20 mouse cellular contexts compared by ENCODE assay signal in the genomic region with DNA sequence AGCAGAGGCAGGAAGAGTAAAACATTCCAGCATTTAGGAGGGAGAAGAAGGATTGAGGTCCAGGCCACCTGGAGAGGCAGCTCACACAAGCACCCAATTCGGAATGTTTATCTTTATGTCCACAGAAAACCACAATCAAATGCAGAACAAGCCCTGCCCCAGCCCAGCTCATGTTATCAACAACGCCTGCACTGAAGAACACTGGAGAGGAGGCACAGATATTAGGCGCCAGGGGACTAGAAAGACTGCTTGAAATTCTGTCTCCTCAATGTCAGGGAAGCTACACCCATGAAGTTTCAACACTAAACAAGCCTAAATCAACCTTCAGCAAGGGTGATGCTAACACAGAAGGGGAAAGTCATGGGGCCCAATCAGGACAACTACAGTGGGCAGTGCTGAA. TPM values are rescaled to one million over a fixed set of nuclear protein-coding genes. Genes with fewer than 3 reads are reported as not detected.
DNase-seq lines count a peak whose midpoint lies in the region; ATAC-seq and TF ChIP-seq lines count a peak whose summit lies in the region.
"Had no signal": no experiment of that assay in that cellular context is flagged by ENCODE, and none has a peak within 500 bp of the region (broad histone marks: within the 10 kb centered on the region; RNA-seq: fewer than 3 reads in every experiment).

No protein-coding gene starts in this region.

- H3K36me3 ChIP-seq in stomach, embryonic 15.5 days: peaks cover 12% of the 10 kb centered on the region; the same call in 1 of the 2 replicates
- H3K36me3 ChIP-seq in stomach, postnatal 0 days (ENCODE audit: control insufficient read depth, insufficient read depth, low read length): no peaks in the 10 kb centered on the region
- H3K36me3 ChIP-seq in liver, embryonic 13.5 days: peaks cover 64% of the 10 kb centered on the region
- peaks cover 71% of the 10 kb centered on the region for H3K36me3 ChIP-seq in limb, embryonic 10.5 days
- H3K36me3 ChIP-seq: neural tube, embryonic 13.5 days had no signal

- H3K9ac ChIP-seq in stomach, embryonic 15.5 days: no peak overlapping the region
- H3K9ac ChIP-seq in stomach, postnatal 0 days (ENCODE audit: low read length): no peak overlapping the region
- peak overlapping the region; percentile 92 for H3K9ac ChIP-seq in liver, embryonic 13.5 days
- H3K9ac ChIP-seq: limb, embryonic 13.5 days; neural tube, embryonic 13.5 days had no signal

- no peak for TF ChIP-seq EP300 in stomach, postnatal 0 days (optimal IDR thresholded peaks at IDR 0.05)

- H3K27ac ChIP-seq in stomach, embryonic 15.5 days: no peak overlapping the region
- H3K27ac ChIP-seq in stomach, postnatal 0 days (replicated peaks): no peak overlapping the region
- H3K27ac ChIP-seq in liver, embryonic 13.5 days: peak overlapping the region; percentile 91
- no peak overlapping the region for H3K27ac ChIP-seq in layer of hippocampus, adult 2 months
- no peak overlapping the region for H3K27ac ChIP-seq in limb, embryonic 10.5 days
- H3K27ac ChIP-seq: limb, embryonic 13.5 days; neural tube, embryonic 13.5 days had no signal

- no peak for DNase-seq in stomach, postnatal 0 days (ENCODE audit: low spot score)
- peak; percentile 78 for DNase-seq in c-Kit-positive CD71-positive TER-119-positive erythroid progenitor cells, embryonic 14.5 days (ENCODE audit: low spot score)
- peak; percentile 72 for DNase-seq in liver, embryonic 13.5 days
- DNase-seq in layer of hippocampus, adult 2 months (ENCODE audit: low spot score in 2 of 2): no peak
- DNase-seq in kidney, adult 11 months: no peak
- DNase-seq in limb, embryonic 10.5 days (ENCODE audit: low spot score): no peak
- DNase-seq in adipocyte (ENCODE audit: low spot score): no peak
- DNase-seq: adrenal gland, postnatal 10 days; cerebellum, adult 9-10 months; gastrocnemius, postnatal 36 days; heart, postnatal 4 days; kidney, postnatal 10 days; right cerebral cortex, postnatal 14 days had no signal

- no peak overlapping the region for H3K4me2 ChIP-seq in stomach, embryonic 15.5 days
- no peak overlapping the region for H3K4me2 ChIP-seq in stomach, postnatal 0 days (replicated peaks; ENCODE audit: low read depth)
- H3K4me2 ChIP-seq in liver, embryonic 13.5 days: peak overlapping the region; percentile 81
- H3K4me2 ChIP-seq: limb, embryonic 13.5 days; neural tube, embryonic 13.5 days had no signal

- WGBS in stomach, embryonic 15.5 days: 57% methylated on average over 3 of the region's 3 CpGs
- WGBS in stomach, postnatal 0 days: 70% methylated on average over 3 of the region's 3 CpGs
- 22% methylated on average over 3 of the region's 3 CpGs for WGBS in liver, embryonic 13.5 days (ENCODE audit: insufficient replicate concordance)
- WGBS in limb, embryonic 10.5 days: 89% methylated on average over 3 of the region's 3 CpGs

- no peaks in the 10 kb centered on the region for H3K9me3 ChIP-seq in stomach, embryonic 15.5 days
- no peaks in the 10 kb centered on the region for H3K9me3 ChIP-seq in stomach, postnatal 0 days (ENCODE audit: control insufficient read depth, low read length)
- no peaks in the 10 kb centered on the region for H3K9me3 ChIP-seq in liver, embryonic 13.5 days (replicated peaks)
- H3K9me3 ChIP-seq in limb, embryonic 10.5 days (replicated peaks): no peaks in the 10 kb centered on the region
- H3K9me3 ChIP-seq: limb, embryonic 13.5 days; megakaryocyte, embryonic 14.5 days; neural tube, embryonic 13.5 days had no signal

- TF ChIP-seq CTCF in stomach, postnatal 0 days (IDR thresholded peaks at IDR 0.05; ENCODE audit: low read depth): no peak
- no peak for TF ChIP-seq CTCF in layer of hippocampus, adult 2 months (conservative IDR thresholded peaks at IDR 0.05)

- no peaks in the 10 kb centered on the region for H3K27me3 ChIP-seq in stomach, embryonic 15.5 days (replicated peaks)
- H3K27me3 ChIP-seq in stomach, postnatal 0 days (ENCODE audit: control insufficient read depth, insufficient read depth, low read length): no peaks in the 10 kb centered on the region
- no peaks in the 10 kb centered on the region for H3K27me3 ChIP-seq in liver, embryonic 13.5 days
- no peaks in the 10 kb centered on the region for H3K27me3 ChIP-seq in limb, embryonic 10.5 days (ENCODE audit: low read depth, poor library complexity, severe bottlenecking)
- H3K27me3 ChIP-seq: limb, embryonic 13.5 days; megakaryocyte, embryonic 14.5 days; neural tube, embryonic 13.5 days had no signal

- H3K4me1 ChIP-seq in stomach, embryonic 15.5 days: peaks cover 3% of the 10 kb centered on the region
- H3K4me1 ChIP-seq in stomach, postnatal 0 days (replicated peaks; ENCODE audit: control insufficient read depth, insufficient read depth): 0 out of 2 replicates have a peak, but pooled peaks cover 4% of the 10 kb centered on the region
- peaks cover 78% of the 10 kb centered on the region for H3K4me1 ChIP-seq in liver, embryonic 13.5 days (replicated peaks)
- H3K4me1 ChIP-seq in limb, embryonic 10.5 days: peaks cover 10% of the 10 kb centered on the region

- H3K4me3 ChIP-seq in stomach, embryonic 15.5 days (replicated peaks): no peak overlapping the region
- no peak overlapping the region for H3K4me3 ChIP-seq in stomach, postnatal 0 days (ENCODE audit: low read depth, low read length)
- H3K4me3 ChIP-seq in liver, embryonic 13.5 days (replicated peaks): peak overlapping the region; percentile 22
- no peak overlapping the region for H3K4me3 ChIP-seq in layer of hippocampus, adult 2 months
- H3K4me3 ChIP-seq in limb, embryonic 10.5 days: no peak overlapping the region
- H3K4me3 ChIP-seq: limb, embryonic 13.5 days; megakaryocyte, embryonic 14.5 days; neural tube, embryonic 13.5 days had no signal

- ATAC-seq in stomach, embryonic 15.5 days (ENCODE audit: insufficient read depth, low FRiP score, low read depth): peak; percentile 59; the same call in 1 of the 2 replicates
- ATAC-seq in stomach, postnatal 0 days (ENCODE audit: low FRiP score, low TSS enrichment): no peak
- ATAC-seq in liver, embryonic 13.5 days (ENCODE audit: low read depth): peak; percentile 79
- ATAC-seq: forebrain, embryonic 14.5 days; hindbrain, embryonic 16.5 days; intestine, postnatal 0 days had no signal

RNA-seq across cellular contexts. Expression of gene Cenph, which starts 1.8 kb away (rescaled TPM):
- polyA plus RNA-seq in stomach, embryonic 15.5 days (2015; fragmentation: Nextera tagmentation; extraction: Ambion mirVana): 28.0 and 33.9 TPM in 2 replicates
- 10.3 and 11.5 TPM in 2 replicates for polyA plus RNA-seq in stomach, postnatal 0 days (2015; fragmentation: Nextera tagmentation; extraction: Ambion mirVana)
- polyA plus RNA-seq in liver, embryonic 13.5 days (2015; fragmentation: Nextera tagmentation; extraction: Ambion mirVana): 46.2 and 57.1 TPM in 2 replicates
- total RNA-seq in layer of hippocampus, adult 2 months (2021): under 1 TPM in 1 of 2 experiments, not detected in 1; 0.38 TPM
- 72.3 and 77.8 TPM in 2 replicates for polyA plus RNA-seq in limb, embryonic 10.5 days (2016; fragmentation: Nextera tagmentation; extraction: Ambion mirVana)

RNA-seq across cellular contexts. Expression of gene Ccnb1, which starts 8.9 kb away (rescaled TPM):
- polyA plus RNA-seq in stomach, embryonic 15.5 days (2015; fragmentation: Nextera tagmentation; extraction: Ambion mirVana): 207 and 208 TPM in 2 replicates
- polyA plus RNA-seq in stomach, postnatal 0 days (2015; fragmentation: Nextera tagmentation; extraction: Ambion mirVana): 34.5 and 47.0 TPM in 2 replicates
- 277 and 297 TPM in 2 replicates for polyA plus RNA-seq in liver, embryonic 13.5 days (2015; fragmentation: Nextera tagmentation; extraction: Ambion mirVana)
- total RNA-seq in layer of hippocampus, adult 2 months (2021): under 1 TPM; 0.29 to 0.90 TPM
- polyA plus RNA-seq in limb, embryonic 10.5 days (2016; fragmentation: Nextera tagmentation; extraction: Ambion mirVana): 406 and 409 TPM in 2 replicates

RNA-seq across cellular contexts. Expression of gene Mrps36, which starts 33.0 kb away (rescaled TPM):
- polyA plus RNA-seq in stomach, embryonic 15.5 days (2015; fragmentation: Nextera tagmentation; extraction: Ambion mirVana): 184 TPM in 2 replicates
- polyA plus RNA-seq in stomach, postnatal 0 days (2015; fragmentation: Nextera tagmentation; extraction: Ambion mirVana): 147 and 162 TPM in 2 replicates
- 159 and 167 TPM in 2 replicates for polyA plus RNA-seq in liver, embryonic 13.5 days (2015; fragmentation: Nextera tagmentation; extraction: Ambion mirVana)
- total RNA-seq in layer of hippocampus, adult 2 months (2021): 10 to 100 TPM; 51.1 to 56.0 TPM
- 97.0 and 114 TPM in 2 replicates for polyA plus RNA-seq in limb, embryonic 10.5 days (2016; fragmentation: Nextera tagmentation; extraction: Ambion mirVana)

RNA-seq across cellular contexts. Expression of gene Cdk7, which starts 46.8 kb away (rescaled TPM):
- 75.6 and 81.7 TPM in 2 replicates for polyA plus RNA-seq in stomach, embryonic 15.5 days (2015; fragmentation: Nextera tagmentation; extraction: Ambion mirVana)
- 50.9 and 52.8 TPM in 2 replicates for polyA plus RNA-seq in stomach, postnatal 0 days (2015; fragmentation: Nextera tagmentation; extraction: Ambion mirVana)
- polyA plus RNA-seq in liver, embryonic 13.5 days (2015; fragmentation: Nextera tagmentation; extraction: Ambion mirVana): 49.1 and 54.9 TPM in 2 replicates
- 10 to 100 TPM; 40.2 to 40.4 TPM for total RNA-seq in layer of hippocampus, adult 2 months (2021)
- polyA plus RNA-seq in limb, embryonic 10.5 days (2016; fragmentation: Nextera tagmentation; extraction: Ambion mirVana): 116 and 117 TPM in 2 replicates

RNA-seq across cellular contexts. Expression of gene Slc30a5, which starts 55.7 kb away (rescaled TPM):
- 58.4 and 64.3 TPM in 2 replicates for polyA plus RNA-seq in stomach, embryonic 15.5 days (2015; fragmentation: Nextera tagmentation; extraction: Ambion mirVana)
- polyA plus RNA-seq in stomach, postnatal 0 days (2015; fragmentation: Nextera tagmentation; extraction: Ambion mirVana): 37.0 and 38.3 TPM in 2 replicates
- polyA plus RNA-seq in liver, embryonic 13.5 days (2015; fragmentation: Nextera tagmentation; extraction: Ambion mirVana): 27.0 and 34.3 TPM in 2 replicates
- total RNA-seq in layer of hippocampus, adult 2 months (2021): 10 to 100 TPM; 34.8 to 37.4 TPM
- 44.8 and 45.2 TPM in 2 replicates for polyA plus RNA-seq in limb, embryonic 10.5 days (2016; fragmentation: Nextera tagmentation; extraction: Ambion mirVana)

Comparison
In these comparisons a context has a peak if more than half of its experiments do, and no peak if none do; other contexts are left out.
1. DNase-seq: peak in c-Kit-positive CD71-positive TER-119-positive erythroid progenitor cells, embryonic 14.5 days (single experiment) and liver, embryonic 13.5 days (single experiment); none in stomach, postnatal 0 days (single experiment), layer of hippocampus, adult 2 months (0 of 2), kidney, adult 11 months (single experiment), limb, embryonic 10.5 days (single experiment) and adipocyte (single experiment).